Mouse (Mus musculus): ENCODE measurements around the gene Gm49333. TPM values are rescaled to one million over a fixed set of nuclear protein-coding genes. Genes with fewer than 3 reads are reported as not detected.
A peak's percentile ranks its signal among the peaks of the same experiment; 100 is the strongest.

The Gm49333 gene
- polyA plus RNA-seq, 1 experiment from 2014 or later, result 0.21 TPM

DNA sequence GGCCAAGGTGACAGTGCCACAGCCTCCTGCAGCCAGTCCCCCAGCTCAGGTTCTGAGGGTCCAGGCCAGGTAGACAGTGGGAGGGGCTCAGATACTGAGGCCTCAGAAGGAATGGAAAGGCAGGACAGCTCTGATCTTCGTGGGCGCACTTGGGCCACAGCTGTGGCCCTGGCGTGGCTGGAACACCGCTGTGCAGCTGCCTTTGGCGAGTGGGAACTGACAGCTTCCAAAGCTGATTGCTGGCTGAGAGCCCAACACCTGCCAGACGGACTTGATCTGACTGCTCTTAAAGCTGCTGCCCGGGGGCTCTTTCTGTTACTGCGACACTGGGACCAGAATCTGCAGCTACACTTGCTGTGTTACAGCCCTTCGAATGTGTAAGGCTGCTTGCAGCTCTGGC lies 6.7 kb upstream of the Gm49333 start:
- Histone ChIP-seq H3K4me2 (no peak overlapping the region), H3K9me3 (replicated peaks) (no peaks in the 10 kb centered on the region), H3K4me3 (no peak overlapping the region), H3K36me3 (peaks cover 50% of the 10 kb centered on the region), H3K4me1 (peaks cover 7% of the 10 kb centered on the region), H3K27me3 (replicated peaks) (peaks cover 11% of the 10 kb centered on the region; the same call in 1 of the 2 replicates), H3K27ac (no peak overlapping the region), H3K9ac (no peak overlapping the region)
- no peak; the same call in 1 of the 2 replicates for ATAC-seq
- 80% methylated on average over 9 of the region's 9 CpGs for WGBS (ENCODE audit: insufficient replicate concordance)

DNA sequence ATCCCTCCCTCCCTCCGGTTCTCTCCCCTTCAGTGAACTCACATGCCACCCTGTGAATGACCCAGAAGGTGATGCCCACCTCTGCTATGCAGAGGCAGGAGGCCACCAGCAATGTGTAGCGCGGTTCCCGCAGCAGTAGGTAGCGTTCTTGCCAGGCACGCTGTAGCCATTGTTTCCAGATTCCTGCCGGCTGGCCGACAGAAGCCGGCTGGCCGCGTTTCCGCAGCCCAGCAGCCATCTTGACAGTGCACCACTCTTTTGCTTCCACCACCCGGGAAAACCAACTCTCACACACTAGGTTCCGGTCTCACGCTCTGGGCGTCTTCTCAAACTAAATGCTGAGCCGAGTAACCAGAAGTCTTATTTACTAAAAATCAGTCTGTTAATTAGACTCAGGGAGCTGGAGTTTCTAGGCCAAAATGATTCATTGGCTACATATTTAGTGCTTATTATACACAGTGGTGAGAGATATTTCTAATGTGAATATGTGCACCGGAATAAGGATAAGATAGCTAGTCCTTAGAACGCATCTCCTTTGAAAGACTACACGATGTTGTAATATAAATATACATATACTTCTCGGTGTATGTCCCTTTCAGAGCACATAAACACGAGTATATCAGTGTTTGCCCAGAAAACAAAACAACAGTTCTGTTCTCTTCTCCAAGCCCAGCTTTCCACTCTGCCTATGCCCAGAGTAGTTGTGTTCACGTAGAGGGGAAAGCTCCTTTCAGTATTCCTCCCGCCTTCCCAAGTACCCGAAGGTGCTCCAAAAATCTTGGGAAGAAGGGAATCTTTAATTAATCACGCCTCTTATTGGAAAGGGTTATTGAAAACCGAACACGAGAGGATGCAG lies 681 bp upstream of the Gm49333 start:
- Histone ChIP-seq H3K4me2 (peak overlapping the region; percentile 93), H3K27ac (peak overlapping the region; percentile 79), H3K9me3 (replicated peaks) (no peaks in the 10 kb centered on the region), H3K4me3 (peak overlapping the region; percentile 83), H3K9ac (peak overlapping the region; percentile 78), H3K36me3 (peaks cover 32% of the 10 kb centered on the region), H3K4me1 (peaks cover 32% of the 10 kb centered on the region), H3K27me3 (replicated peaks) (no peaks in the 10 kb centered on the region)
- under 1% methylated on average over 28 of the region's 28 CpGs for WGBS (ENCODE audit: insufficient replicate concordance)
- peak; percentile 53 for ATAC-seq

DNA sequence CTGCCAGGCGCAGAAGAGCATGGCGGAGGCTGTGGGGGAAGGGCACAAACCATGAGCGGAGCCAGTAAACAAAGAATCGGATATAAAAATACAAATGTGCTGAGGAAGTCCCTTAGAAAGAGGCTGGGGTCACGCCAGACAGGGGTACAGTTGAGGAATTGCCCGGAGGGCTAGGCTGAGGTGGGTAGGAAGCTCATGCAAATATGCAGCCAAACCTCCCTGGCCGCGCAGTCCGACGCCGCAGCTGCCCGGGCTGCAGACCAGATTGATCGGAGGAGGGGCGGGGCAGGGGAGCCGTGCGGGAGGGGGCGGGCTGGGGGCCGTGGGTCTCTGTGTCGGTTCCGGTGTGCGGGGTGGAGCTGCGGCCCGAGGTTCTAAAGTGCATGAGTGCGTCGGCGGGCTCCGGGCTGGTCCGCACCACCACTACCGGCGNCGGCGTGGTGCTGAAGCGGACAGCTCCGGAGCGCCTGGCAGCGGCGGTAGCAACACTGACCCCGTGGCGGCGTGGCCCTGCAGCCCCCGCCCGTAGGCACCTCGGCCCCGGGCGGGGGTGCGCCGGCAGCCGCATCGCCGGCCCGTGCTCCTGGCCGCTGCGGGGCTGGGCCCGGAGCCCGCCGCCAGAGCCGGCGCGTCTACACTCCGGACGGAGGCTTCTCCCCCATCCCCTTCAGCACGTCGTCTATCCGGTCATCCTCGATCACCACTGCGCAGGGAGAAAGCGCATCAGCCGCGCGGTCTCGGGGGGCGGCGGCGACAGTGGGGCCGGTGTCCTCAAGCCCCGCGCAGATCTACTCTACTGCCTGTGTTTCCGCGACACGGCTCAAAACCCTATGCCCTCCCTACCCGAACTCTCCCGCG lies 8.4 kb downstream of the Gm49333 start:
- peak overlapping the region; percentile 99 for H3K4me2 ChIP-seq
- ATAC-seq, result peak; percentile 22; the same call in 1 of the 2 replicates
- WGBS (ENCODE audit: insufficient replicate concordance), result 5% methylated on average over 79 of the region's 83 CpGs
- H3K27ac ChIP-seq, result no peak overlapping the region
- H3K4me3 ChIP-seq, result peak overlapping the region; percentile 69
- no peaks in the 10 kb centered on the region for H3K9me3 ChIP-seq (replicated peaks)
- H3K9ac ChIP-seq, result no peak overlapping the region
- peaks cover 5% of the 10 kb centered on the region; the same call in 1 of the 2 replicates for H3K36me3 ChIP-seq
- H3K27me3 ChIP-seq (replicated peaks), result peaks cover 71% of the 10 kb centered on the region
- H3K4me1 ChIP-seq, result peaks cover 36% of the 10 kb centered on the region

DNA sequence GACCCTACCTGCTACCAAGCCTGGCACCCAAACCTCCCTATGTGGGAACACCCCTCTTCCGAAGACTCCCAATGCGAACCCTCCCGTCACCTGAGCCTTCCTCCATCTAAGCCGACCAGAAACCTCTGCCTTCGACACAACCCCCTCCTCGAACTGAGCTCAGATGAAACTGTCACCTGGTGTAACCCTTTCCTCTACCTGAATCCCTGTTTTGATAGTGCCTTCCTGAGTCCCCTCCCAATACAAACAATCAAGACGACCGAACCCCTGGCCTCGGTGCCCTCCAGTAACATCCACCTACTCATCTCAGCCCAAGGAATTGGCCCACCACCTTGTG lies 9.0 kb downstream of the Gm49333 start:
- H3K27ac ChIP-seq, result no peak overlapping the region
- no peak overlapping the region for H3K9ac ChIP-seq
- H3K27me3 ChIP-seq (replicated peaks), result peaks cover 76% of the 10 kb centered on the region
- no peak; the same call in 1 of the 2 replicates for ATAC-seq
- H3K36me3 ChIP-seq, result peaks cover 5% of the 10 kb centered on the region; the same call in 1 of the 2 replicates
- WGBS (ENCODE audit: insufficient replicate concordance), result under 1% methylated on average over 9 of the region's 9 CpGs
- no peaks in the 10 kb centered on the region for H3K9me3 ChIP-seq (replicated peaks)
- peak overlapping the region; percentile 69 for H3K4me3 ChIP-seq
- peak overlapping the region; percentile 99 for H3K4me2 ChIP-seq
- peaks cover 36% of the 10 kb centered on the region for H3K4me1 ChIP-seq

DNA sequence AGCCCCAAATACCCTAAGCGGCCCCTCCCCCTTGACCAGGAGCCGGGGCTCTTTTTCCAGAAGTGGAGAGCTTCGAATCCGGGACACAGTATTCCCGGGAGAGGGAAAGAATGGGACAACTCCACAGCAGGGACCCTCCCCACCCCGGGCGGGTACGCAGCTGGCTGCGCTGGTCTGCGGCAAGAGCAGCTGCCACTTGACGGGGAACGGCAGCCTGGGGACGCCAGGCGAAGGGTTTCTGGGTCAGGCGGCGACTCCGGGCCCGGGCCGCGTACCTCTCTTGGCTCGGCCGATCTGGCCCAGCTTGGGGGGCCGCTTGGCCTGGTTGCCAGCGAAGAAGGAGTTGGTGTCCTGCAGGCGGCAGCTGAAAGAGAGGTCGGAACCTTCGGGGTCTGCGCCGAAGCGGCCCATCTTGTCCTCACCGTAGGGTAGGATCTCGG lies 9.4 kb downstream of the Gm49333 start:
- peaks cover 80% of the 10 kb centered on the region for H3K27me3 ChIP-seq (replicated peaks)
- H3K4me1 ChIP-seq, result peaks cover 36% of the 10 kb centered on the region
- H3K9me3 ChIP-seq (replicated peaks), result no peaks in the 10 kb centered on the region
- under 1% methylated on average over 32 of the region's 32 CpGs for WGBS (ENCODE audit: insufficient replicate concordance)
- peak overlapping the region; percentile 63 for H3K9ac ChIP-seq
- H3K36me3 ChIP-seq, result peaks cover 5% of the 10 kb centered on the region; the same call in 1 of the 2 replicates
- peak overlapping the region; percentile 69 for H3K4me3 ChIP-seq
- ATAC-seq, result peak; percentile 4; the same call in 1 of the 2 replicates
- H3K27ac ChIP-seq, result no peak overlapping the region
- peak overlapping the region; percentile 99 for H3K4me2 ChIP-seq

DNA sequence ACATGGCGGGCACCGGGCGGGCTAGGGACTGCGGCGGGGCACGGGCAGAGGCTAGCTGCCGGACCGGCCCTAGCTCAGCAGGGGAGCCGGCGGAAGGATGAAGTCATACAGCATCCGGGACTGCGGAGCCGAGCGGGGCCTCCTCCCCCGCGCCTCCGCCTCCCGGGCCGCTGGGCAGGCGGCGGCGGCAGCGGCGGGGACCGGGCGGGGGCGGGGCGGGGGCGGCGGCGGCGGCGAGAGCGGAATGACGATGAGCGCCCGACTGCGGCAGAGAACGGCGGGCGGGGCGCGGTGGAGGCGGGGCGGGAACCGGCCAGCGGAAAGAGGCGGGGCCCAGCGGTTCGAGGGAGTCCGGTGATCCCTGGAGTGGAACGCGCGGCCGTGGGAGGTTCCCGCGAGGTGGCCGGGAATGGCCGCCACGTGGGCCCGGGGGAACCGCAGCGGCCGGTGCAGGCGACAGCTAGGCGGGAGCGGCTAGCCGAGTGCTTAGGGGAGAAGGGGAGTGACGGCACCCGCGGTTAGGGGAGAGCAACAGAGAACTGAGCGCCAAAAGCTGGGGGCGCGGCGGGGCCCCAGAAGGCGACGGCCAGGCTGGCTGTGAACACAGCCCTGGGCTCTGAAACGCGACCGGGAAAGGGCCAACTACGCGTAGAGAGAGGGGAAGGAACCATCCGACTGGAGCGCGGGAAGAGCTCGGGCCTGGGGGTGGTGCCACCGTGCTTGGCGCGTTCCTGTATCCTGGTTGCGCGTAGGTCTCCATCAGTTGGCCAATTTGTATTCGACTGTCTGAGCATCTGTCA lies 10.0 kb downstream of the Gm49333 start, which contains the start of gene Camk2n2:
Gene Camk2n2 (minus strand): TSS at position 97 of the 800 bp plus-strand sequence.
- Histone ChIP-seq H3K9me3 (replicated peaks) (no peaks in the 10 kb centered on the region), H3K36me3 (0 out of 2 replicates have a peak, but pooled peaks cover 5% of the 10 kb centered on the region), H3K4me1 (peaks cover 36% of the 10 kb centered on the region), H3K27me3 (replicated peaks) (peaks cover 83% of the 10 kb centered on the region), H3K27ac (peak within 1 kb of the TSS; percentile 39; the same call in 1 of the 2 replicates), H3K4me2 (peak within 1 kb of the TSS; percentile 99), H3K9ac (peak within 1 kb of the TSS; percentile 63), H3K4me3 (peak within 1 kb of the TSS; percentile 69)
- peak; percentile 71 for ATAC-seq
- 1% methylated on average over 88 of the region's 92 CpGs for WGBS (ENCODE audit: insufficient replicate concordance)

DNA sequence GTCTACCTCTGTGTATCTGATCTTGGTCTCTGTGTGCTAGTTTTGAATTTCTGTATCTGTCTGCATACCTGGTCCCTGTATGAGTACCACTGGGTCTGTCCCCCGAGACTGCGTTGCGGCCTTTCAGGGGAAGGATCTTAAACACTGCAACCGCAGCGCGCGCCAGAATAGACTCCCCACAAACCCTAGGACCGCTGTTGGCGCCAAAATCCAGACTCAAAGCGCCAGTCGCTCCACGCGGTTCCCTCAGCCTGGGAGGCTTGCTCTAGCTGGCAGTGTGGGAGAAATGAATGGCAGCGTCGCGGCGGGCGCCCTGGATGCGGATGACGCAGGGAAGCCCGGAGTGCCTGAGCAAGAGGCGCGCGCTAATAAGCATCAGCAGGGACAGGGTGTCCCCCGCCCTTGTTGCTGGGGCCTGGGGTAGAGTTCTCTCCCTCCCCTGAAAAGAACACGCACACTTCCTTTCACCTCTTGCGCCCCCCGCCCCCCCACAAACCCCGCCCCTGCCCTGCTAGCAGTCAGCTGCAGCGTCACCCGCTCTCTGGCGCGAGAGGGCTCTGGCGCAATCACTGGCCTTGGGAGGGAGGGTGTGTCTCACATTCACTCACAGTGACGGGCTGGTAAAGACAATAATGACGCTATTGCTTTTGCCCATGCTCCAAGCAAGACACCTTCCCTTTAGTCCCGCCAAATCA lies 10.7 kb downstream of the Gm49333 start:
- Histone ChIP-seq H3K4me3 (peak overlapping the region; percentile 69), H3K9ac (peak overlapping the region; percentile 63), H3K4me1 (peaks cover 36% of the 10 kb centered on the region), H3K27me3 (replicated peaks) (peaks cover 90% of the 10 kb centered on the region), H3K9me3 (replicated peaks) (no peaks in the 10 kb centered on the region), H3K4me2 (peak overlapping the region; percentile 99), H3K36me3 (0 out of 2 replicates have a peak, but pooled peaks cover 5% of the 10 kb centered on the region), H3K27ac (peak overlapping the region; percentile 39; the same call in 1 of the 2 replicates)
- under 1% methylated on average over 36 of the region's 37 CpGs for WGBS (ENCODE audit: insufficient replicate concordance)
- peak; percentile 41 for ATAC-seq

DNA sequence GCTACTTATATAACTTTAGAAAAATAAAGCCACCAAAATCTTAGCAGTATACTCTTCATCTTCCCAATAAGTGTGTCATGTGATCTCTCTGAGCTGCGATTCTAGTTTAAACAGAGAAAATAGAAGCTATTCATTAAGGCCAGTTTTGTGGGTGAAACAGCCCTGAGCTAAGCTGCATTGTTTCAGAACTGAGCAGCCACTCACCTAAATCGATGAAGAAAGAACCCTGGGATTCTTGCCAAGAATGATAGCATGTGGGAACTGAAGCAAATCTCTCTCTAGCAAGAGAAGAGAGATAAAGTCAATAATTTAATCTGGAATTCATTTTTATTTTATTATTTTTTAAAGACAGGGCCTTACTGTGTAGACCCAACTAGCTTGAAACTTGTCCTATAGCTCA lies 11.8 kb downstream of the Gm49333 start:
- WGBS (ENCODE audit: insufficient replicate concordance), result 65% methylated on average over 2 of the region's 2 CpGs
- ATAC-seq, result no peak
- H3K9me3 ChIP-seq (replicated peaks), result no peaks in the 10 kb centered on the region
- H3K9ac ChIP-seq, result no peak overlapping the region
- no peak overlapping the region for H3K4me2 ChIP-seq
- H3K27ac ChIP-seq, result no peak overlapping the region
- peaks cover 89% of the 10 kb centered on the region for H3K27me3 ChIP-seq (replicated peaks)
- no peak overlapping the region for H3K4me3 ChIP-seq
- H3K4me1 ChIP-seq, result peaks cover 36% of the 10 kb centered on the region
- H3K36me3 ChIP-seq, result no peaks in the 10 kb centered on the region

DNA sequence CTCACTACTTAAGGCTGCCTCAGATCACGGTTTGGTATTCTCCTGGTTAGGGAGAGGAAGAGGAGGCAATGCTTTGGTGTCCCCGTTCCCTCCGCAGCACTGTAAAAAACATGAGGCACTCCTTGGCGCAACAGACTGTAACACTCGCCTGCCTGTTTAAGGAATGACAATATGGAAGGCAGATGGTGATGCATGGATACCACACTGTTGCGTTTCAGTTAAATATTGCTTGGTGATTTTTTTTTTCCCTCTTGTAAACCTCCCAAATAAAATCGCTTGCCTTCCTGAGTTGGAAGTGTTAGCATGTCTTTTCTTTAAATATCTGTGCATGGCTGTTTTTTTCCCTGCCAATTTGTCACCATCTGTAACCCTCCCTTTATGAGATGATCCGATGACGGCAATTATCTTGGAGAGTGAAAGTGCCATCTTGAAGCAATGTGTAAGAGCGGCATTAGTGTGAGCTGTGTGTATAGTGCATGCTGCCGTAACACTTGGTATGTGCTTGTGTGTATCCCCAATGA lies 17.5 kb downstream of the Gm49333 start:
- ATAC-seq, result no peak
- no peaks in the 10 kb centered on the region for H3K9me3 ChIP-seq (replicated peaks)
- no peak overlapping the region for H3K4me3 ChIP-seq
- H3K36me3 ChIP-seq, result no peaks in the 10 kb centered on the region
- no peak overlapping the region for H3K27ac ChIP-seq
- H3K27me3 ChIP-seq (replicated peaks), result peaks cover 80% of the 10 kb centered on the region
- H3K9ac ChIP-seq, result no peak overlapping the region
- peaks cover 7% of the 10 kb centered on the region; the same call in 1 of the 2 replicates for H3K4me1 ChIP-seq
- 64% methylated on average over 11 of the region's 11 CpGs for WGBS (ENCODE audit: insufficient replicate concordance)
- H3K4me2 ChIP-seq, result no peak overlapping the region

DNA sequence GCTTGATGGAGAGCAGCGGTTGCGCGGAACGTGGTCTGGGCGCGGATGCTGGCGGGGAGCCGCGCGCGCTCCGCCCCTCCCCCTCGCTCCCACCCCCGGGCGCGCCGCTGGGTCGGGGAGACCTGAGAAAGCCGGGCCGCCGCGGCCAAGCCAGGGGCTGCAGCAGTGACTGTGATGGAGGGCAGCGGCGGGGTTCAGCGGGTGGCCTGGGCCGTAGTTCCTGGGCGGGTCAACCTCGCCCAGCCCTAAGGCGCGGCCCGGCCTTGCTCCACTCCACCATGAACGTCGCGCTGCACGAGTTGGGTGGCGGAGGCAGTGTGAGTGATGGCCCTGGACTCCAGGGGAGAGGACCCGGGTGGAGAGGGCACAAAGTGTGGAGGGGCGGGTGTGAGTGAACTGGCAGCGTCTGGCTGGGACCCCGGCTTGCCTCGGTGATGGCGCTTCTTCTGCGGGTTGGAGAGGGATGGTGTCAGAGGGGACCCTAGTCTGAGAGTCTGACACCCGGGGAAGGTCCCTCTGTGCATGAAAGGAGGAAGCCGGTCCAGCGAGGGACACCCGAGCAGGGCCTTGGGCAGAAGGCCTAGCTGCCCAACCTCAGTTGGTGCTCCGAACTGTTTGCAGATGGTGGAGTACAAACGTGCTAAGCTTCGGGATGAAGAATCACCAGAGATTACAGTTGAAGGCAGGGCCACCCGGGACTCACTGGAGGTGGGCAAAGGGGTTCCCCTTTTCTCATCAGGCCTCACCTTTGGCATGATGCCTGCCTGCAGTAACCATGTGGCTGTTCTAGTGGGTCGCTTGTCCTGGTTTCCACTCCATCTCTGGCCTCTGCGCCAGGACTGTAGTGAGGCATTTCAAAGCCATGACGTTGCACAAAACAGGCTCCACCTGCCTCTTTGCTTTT lies 18.6 kb downstream of the Gm49333 start, which contains the start of gene Ece2:
Gene Ece2 (plus strand): TSS at position 98 of the 904 bp plus-strand sequence.
- Histone ChIP-seq H3K4me1 (peaks cover 7% of the 10 kb centered on the region; the same call in 1 of the 2 replicates), H3K27me3 (replicated peaks) (peaks cover 74% of the 10 kb centered on the region), H3K9me3 (replicated peaks) (no peaks in the 10 kb centered on the region), H3K4me3 (peak within 1 kb of the TSS; percentile 49), H3K36me3 (no peaks in the 10 kb centered on the region), H3K4me2 (peak within 1 kb of the TSS; percentile 75), H3K27ac (no peak within 1 kb of the TSS), H3K9ac (peak within 1 kb of the TSS; percentile 36)
- no peak for ATAC-seq
- WGBS (ENCODE audit: insufficient replicate concordance), result 12% methylated on average over 54 of the region's 54 CpGs

All from liver, embryonic 12.5 days (tissue).